Mouse (Mus musculus) embryonic stem cell, embryonic (primary cell): Measurements from ENCODE around the gene Wdr83os.

Source experiments
- CTCF ChIA-PET, 4 experiments: fragments of 300-600 bp in 2 of 4; fragments of 350-600 bp in 2 of 4; sonication (Branson Sonifier 250); formaldehyde crosslinking; loops; one replicate each; lab custom pipeline; 2022; ENCODE audit warnings: inconsistent platforms in 2 of 4; lab: Charles Lee
- POLR2A ChIA-PET, 4 experiments: fragments of 300-600 bp in 2 of 4; fragments of 350-600 bp in 2 of 4; sonication (Branson Sonifier 250); formaldehyde crosslinking; loops; one replicate each; lab custom pipeline; 2022; ENCODE audit warnings: antibody characterized with exemption in 4 of 4, inconsistent platforms in 1 of 4; lab: Charles Lee

Wdr83os gene

GRCm38 (mm10) chr8:85062603-85063002 is 17.9 kb upstream of the Wdr83os start:
- POLR2A ChIA-PET, result interaction anchor here (0.6 to 13.9 kb wide), 20 partner anchors 9 to 96 kb away, joined by 3 to 338 read pairs (median 6); partner anchors contain the start of genes Dhps (in 4 of the 4), Man2b1 (in 2 of the 4), Tnpo2 (in 2 of the 4) and Wdr83 (in 2 of the 4)
- CTCF ChIA-PET, result interaction anchor here in 2 of 4 experiments (0.7 to 1.9 kb wide), 4 partner anchors 9 to 51 kb away, joined by 3 to 12 read pairs (median 6); partner anchors contain the start of gene Dhps (in 2 of the 2)

- POLR2A ChIA-PET, result interaction anchor here in 3 of 4 experiments (0.8 to 13.9 kb wide), 10 partner anchors 8 to 86 kb away, joined by 3 to 338 read pairs (median 6); partner anchors contain the start of genes Tnpo2 (in 2 of the 3), Dhps (in 1 of the 3), Man2b1 (in 1 of the 3) and Wdr83 (in 1 of the 3)
- CTCF ChIA-PET, result no interaction called here
Observed at GRCm38 (mm10) chr8:85065213-85065612, 15.3 kb upstream of the Wdr83os start.

- CTCF ChIA-PET, result no interaction called here
Observed at GRCm38 (mm10) chr8:85067155-85067554, 13.4 kb upstream of the Wdr83os start.

GRCm38 (mm10) chr8:85067982-85068381 is 12.6 kb upstream of the Wdr83os start, which contains the start of gene Gm5741:
Gm5741 (minus strand) TSS chr8:85067982.
- ChIA-PET POLR2A (interaction anchor here in 3 of 4 experiments (0.5 to 13.9 kb wide), 8 partner anchors 8 to 107 kb away, joined by 3 to 338 read pairs (median 4); partner anchors contain the start of genes Tnpo2 (in 2 of the 3), Fbxw9 (in 1 of the 3), Man2b1 (in 1 of the 3) and Trir (in 1 of the 3)), CTCF (no interaction called here)

More at GRCm38 (mm10) chr8:85067155-85067554, 13.4 kb upstream of the Wdr83os start:
- POLR2A ChIA-PET, result interaction anchor here in 2 of 4 experiments (1.0 to 13.9 kb wide), 7 partner anchors 10 to 106 kb away, joined by 3 to 338 read pairs (median 4); partner anchors contain the start of genes Tnpo2 (in 2 of the 2), Man2b1 (in 1 of the 2), Trir (in 1 of the 2) and Wdr83 (in 1 of the 2)

- CTCF ChIA-PET, result interaction anchor here in 3 of 4 experiments (0.6 to 3.6 kb wide), 12 partner anchors 9 to 335 kb away, joined by 3 to 22 read pairs (median 4); partner anchors contain the start of genes Wdr83os (in 2 of the 3), Man2b1 (in 1 of the 3), Mast1 (in 1 of the 3) and Wdr83 (in 1 of the 3)
Observed at GRCm38 (mm10) chr8:85071041-85071440, 9.5 kb upstream of the Wdr83os start.

GRCm38 (mm10) chr8:85071514-85072281 is 8.8 kb upstream of the Wdr83os start, which contains the start of gene Dhps:
Dhps (plus strand) TSS chr8:85071757.
- ChIA-PET POLR2A (interaction anchor here (0.5 to 12.9 kb wide), 179 partner anchors 9 to 1805 kb away, joined by 3 to 479 read pairs (median 5); partner anchors contain the start of genes Junb (in 4 of the 4), Man2b1 (in 4 of the 4), Tnpo2 (in 4 of the 4) and Trir (in 4 of the 4)), CTCF (interaction anchor here (0.6 to 3.6 kb wide), 21 partner anchors 9 to 486 kb away, joined by 3 to 22 read pairs (median 4); partner anchors contain the start of genes Wdr83os (in 3 of the 4), Fbxw9 (in 1 of the 4), Man2b1 (in 1 of the 4) and Mast1 (in 1 of the 4))

More at GRCm38 (mm10) chr8:85071041-85071440, 9.5 kb upstream of the Wdr83os start:
- POLR2A ChIA-PET, result interaction anchor here (0.6 to 12.9 kb wide), 146 partner anchors 9 to 1806 kb away, joined by 3 to 479 read pairs (median 6); partner anchors contain the start of genes Junb (in 4 of the 4), Man2b1 (in 4 of the 4), Tnpo2 (in 4 of the 4) and Wdr83 (in 4 of the 4)

GRCm38 (mm10) chr8:85072364-85072929 is 8.1 kb upstream of the Wdr83os start:
- ChIA-PET CTCF (interaction anchor here in 3 of 4 experiments (0.6 to 3.6 kb wide), 15 partner anchors 8 to 178 kb away, joined by 3 to 22 read pairs (median 4); partner anchors contain the start of genes Wdr83os (in 3 of the 3), Fbxw9 (in 1 of the 3), Man2b1 (in 1 of the 3) and Wdr83 (in 1 of the 3)), POLR2A (interaction anchor here (0.5 to 12.9 kb wide), 139 partner anchors 8 to 1595 kb away, joined by 3 to 479 read pairs (median 6); partner anchors contain the start of genes Man2b1 (in 4 of the 4), Tnpo2 (in 4 of the 4), Trir (in 4 of the 4) and Wdr83 (in 4 of the 4))

- ChIA-PET POLR2A (interaction anchor here (0.5 to 12.9 kb wide), 32 partner anchors 10 to 1596 kb away, joined by 3 to 479 read pairs (median 22); partner anchors contain the start of genes Fbxw9 (in 3 of the 4), Man2b1 (in 3 of the 4), Asna1 (in 2 of the 4) and Junb (in 2 of the 4)), CTCF (interaction anchor here in 1 of 4 experiments (1.2 to 3.6 kb wide), 5 partner anchors 10 to 84 kb away, joined by 3 to 22 read pairs (median 5); partner anchors contain the start of genes Fbxw9 and Man2b1)
Observed at GRCm38 (mm10) chr8:85073041-85073612, 7.4 kb upstream of the Wdr83os start.

- CTCF ChIA-PET, result interaction anchor here in 1 of 4 experiments (0.6 to 3.6 kb wide), 2 partner anchors 9 to 14 kb away, joined by 3 to 22 read pairs; partner anchors contain the start of gene Man2b1
- POLR2A ChIA-PET, result interaction anchor here in 2 of 4 experiments (1.0 to 12.9 kb wide), 11 partner anchors 9 to 96 kb away, joined by 3 to 479 read pairs (median 28); partner anchors contain the start of genes Fbxw9 (in 2 of the 2), Man2b1 (in 2 of the 2), Junb (in 1 of the 2) and Tnpo2 (in 1 of the 2)
Observed at GRCm38 (mm10) chr8:85074167-85074566, 6.4 kb upstream of the Wdr83os start.

GRCm38 (mm10) chr8:85074617-85075016 is 5.9 kb upstream of the Wdr83os start:
- ChIA-PET POLR2A (interaction anchor here in 2 of 4 experiments (0.8 to 12.9 kb wide), 11 partner anchors 9 to 226 kb away, joined by 3 to 479 read pairs (median 10); partner anchors contain the start of genes Fbxw9 (in 2 of the 2), Man2b1 (in 2 of the 2), Tnpo2 (in 1 of the 2) and Trir (in 1 of the 2)), CTCF (interaction anchor here in 1 of 4 experiments (0.6 to 3.1 kb wide), 4 partner anchors 13 to 77 kb away, joined by 3 to 8 read pairs (median 4); no protein-coding TSS in a partner anchor)

- ChIA-PET POLR2A (interaction anchor here (0.5 to 12.9 kb wide), 41 partner anchors 9 to 397 kb away, joined by 3 to 479 read pairs (median 6); partner anchors contain the start of genes Fbxw9 (in 3 of the 4), Tnpo2 (in 3 of the 4), Trir (in 2 of the 4) and Asna1 (in 1 of the 4)), CTCF (interaction anchor here (0.6 to 3.1 kb wide), 57 partner anchors 10 to 1648 kb away, joined by 3 to 32 read pairs (median 4); partner anchors contain the start of genes Tnpo2 (in 2 of the 4), Asna1 (in 1 of the 4), Fbxw9 (in 1 of the 4) and Gcdh (in 1 of the 4))
Observed at GRCm38 (mm10) chr8:85076001-85076400, 4.5 kb upstream of the Wdr83os start.

GRCm38 (mm10) chr8:85076993-85077392 is 3.5 kb upstream of the Wdr83os start:
- CTCF ChIA-PET, result interaction anchor here (0.5 to 3.1 kb wide), 53 partner anchors 9 to 1035 kb away, joined by 3 to 32 read pairs (median 4); partner anchors contain the start of genes Asna1 (in 1 of the 4), Cks1brt (in 1 of the 4), Fbxw9 (in 1 of the 4) and Gcdh (in 1 of the 4)
- POLR2A ChIA-PET, result interaction anchor here (0.5 to 12.9 kb wide), 51 partner anchors 8 to 396 kb away, joined by 3 to 479 read pairs (median 4); partner anchors contain the start of genes Fbxw9 (in 3 of the 4), Tnpo2 (in 3 of the 4), Trir (in 2 of the 4) and Asna1 (in 1 of the 4)

GRCm38 (mm10) chr8:85080214-85080531 is 367 bp upstream of the Wdr83os start:
- POLR2A ChIA-PET, result interaction anchor here (0.6 to 12.9 kb wide), 38 partner anchors 7 to 352 kb away, joined by 3 to 479 read pairs (median 5); partner anchors contain the start of genes Dhps (in 4 of the 4), Fbxw9 (in 2 of the 4), Tnpo2 (in 2 of the 4) and Trir (in 2 of the 4)
- CTCF ChIA-PET, result interaction anchor here in 3 of 4 experiments (0.7 to 2.0 kb wide), 7 partner anchors 8 to 152 kb away, joined by 3 to 18 read pairs (median 4); partner anchors contain the start of gene Dhps (in 3 of the 3)

- ChIA-PET CTCF (interaction anchor here in 2 of 4 experiments (0.5 to 2.0 kb wide), 5 partner anchors 9 to 331 kb away, joined by 3 to 18 read pairs (median 3); partner anchors contain the start of gene Dhps (in 1 of the 2)), POLR2A (interaction anchor here (0.6 to 12.9 kb wide), 37 partner anchors 7 to 392 kb away, joined by 3 to 479 read pairs (median 5); partner anchors contain the start of genes Dhps (in 4 of the 4), Fbxw9 (in 2 of the 4), Tnpo2 (in 2 of the 4) and Calr (in 1 of the 4))
Observed at GRCm38 (mm10) chr8:85081216-85081555, 646 bp downstream of the Wdr83os start, which contains the start of gene Wdr83. Wdr83 (minus strand) TSS chr8:85081306.

- ChIA-PET POLR2A (interaction anchor here in 3 of 4 experiments (0.5 to 12.9 kb wide), 27 partner anchors 9 to 235 kb away, joined by 3 to 479 read pairs (median 13); partner anchors contain the start of genes Dhps (in 3 of the 3), Fbxw9 (in 2 of the 3), Tnpo2 (in 2 of the 3) and Asna1 (in 1 of the 3)), CTCF (interaction anchor here in 1 of 4 experiments (0.9 to 2.0 kb wide), 2 partner anchors 10 to 69 kb away, joined by 3 to 18 read pairs; partner anchors contain the start of gene Dhps)
Observed at GRCm38 (mm10) chr8:85082169-85082568, 1.6 kb downstream of the Wdr83os start.
